Comparison of ENCODE assay signal across 18 mouse cellular contexts in genomic region chr7:137012687-137013086, GRCm38 (mm10).
"Had no signal": no experiment of that assay in that cellular context is flagged by ENCODE, and none has a peak within 500 bp of the region (broad histone marks: within the 10 kb centered on the region; RNA-seq: fewer than 3 reads in every experiment).

No protein-coding gene starts in this region.

- DNase-seq: lung, adult 18-20 months; lung, embryonic 14.5 days; lung, postnatal 10 days; lung, postnatal 4 days; midbrain, embryonic 14.5 days; retina, postnatal 1 day; right cerebral cortex, adult 18-20 months; right cerebral cortex, postnatal 25 days; right cerebral cortex, postnatal 4 days; spleen, adult 18-20 months; thymus, postnatal 14 days; thymus, postnatal 36 days had no signal

- H3K27me3 ChIP-seq: neural tube, embryonic 15.5 days had no signal

- H3K9me3 ChIP-seq: midbrain, embryonic 10.5 days; midbrain, embryonic 12.5 days; neural tube, embryonic 15.5 days had no signal

- H3K4me2 ChIP-seq: lung, embryonic 14.5 days; midbrain, embryonic 12.5 days; neural tube, embryonic 13.5 days; neural tube, embryonic 15.5 days had no signal

- H3K36me3 ChIP-seq: midbrain, embryonic 10.5 days; midbrain, embryonic 12.5 days; neural tube, embryonic 13.5 days; neural tube, embryonic 15.5 days had no signal

- H3K27ac ChIP-seq: midbrain, embryonic 10.5 days; midbrain, embryonic 12.5 days; neural tube, embryonic 13.5 days; neural tube, embryonic 15.5 days had no signal

- H3K4me1 ChIP-seq: neural tube, embryonic 15.5 days had no signal

- H3K4me3 ChIP-seq: midbrain, embryonic 10.5 days; midbrain, embryonic 12.5 days; myocyte; neural tube, embryonic 13.5 days; neural tube, embryonic 15.5 days had no signal

- ATAC-seq: midbrain, embryonic 16.5 days had no signal

- H3K9ac ChIP-seq: lung, embryonic 14.5 days; midbrain, embryonic 12.5 days; neural tube, embryonic 13.5 days; neural tube, embryonic 15.5 days had no signal
